Mouse (Mus musculus) heart, embryonic 14.5 days (tissue): ENCODE measurements around the gene Rcbtb2. TPM values are rescaled to one million over a fixed set of nuclear protein-coding genes. Genes with fewer than 3 reads are reported as not detected.

ENCODE experiments used
- ATAC-seq: fragments of 200-750 bp; cut with Nextera tagmentation; 2 replicates; pipeline ENCODE4 v1.8.0; 2017; ENCODE audit warnings: low read depth, moderate TSS enrichment; ENCODE audit not compliant: insufficient number of reproducible peaks, insufficient read depth, low FRiP score
- H3K27ac ChIP-seq, 2 experiments: fragments of 200-500 bp in 1 of 2; fragments of 300-500 bp in 1 of 2; sonication (generic) in 1 of 2; replicated peaks in 1 of 2; 2 replicates each; pipeline ENCODE4 v1.5.1; 2012 to 2014; ENCODE audit warnings: low read depth in 2 of 2, low read length in 2 of 2, control low read depth in 1 of 2, mild to moderate bottlenecking in 1 of 2, mixed read lengths in 1 of 2; ENCODE audit not compliant: control insufficient read depth in 1 of 2, insufficient read depth in 1 of 2
- H3K27me3 ChIP-seq: fragments of 300-500 bp; sonication (generic); 2 replicates; pipeline ENCODE4 v1.6.1; 2014; ENCODE audit warnings: mild to moderate bottlenecking, low read length, control low read depth; ENCODE audit not compliant: control insufficient read depth, insufficient read depth
- H3K36me3 ChIP-seq: fragments of 300-500 bp; sonication (generic); 2 replicates; pipeline ENCODE4 v1.6.1; 2014; ENCODE audit warnings: mild to moderate bottlenecking, control low read depth, low read length, mixed read lengths; ENCODE audit not compliant: control insufficient read depth, insufficient read depth
- H3K4me1 ChIP-seq, 2 experiments: fragments of 200-500 bp in 1 of 2; fragments of 300-500 bp in 1 of 2; sonication (generic) in 1 of 2; 2 replicates each; pipeline ENCODE4 v1.6.1; 2012 to 2014; ENCODE audit warnings: low read length in 2 of 2, control low read depth in 1 of 2, mixed read lengths in 1 of 2; ENCODE audit not compliant: control insufficient read depth in 2 of 2, insufficient read depth in 2 of 2
- H3K4me2 ChIP-seq: fragments of 300-500 bp; sonication (generic); 2 replicates; pipeline ENCODE4 v1.6.1; 2014; ENCODE audit warnings: mild to moderate bottlenecking, low read length
- H3K4me3 ChIP-seq, 2 experiments: fragments of 200-500 bp in 1 of 2; fragments of 300-500 bp in 1 of 2; sonication (generic) in 1 of 2; 2 replicates each; pipeline ENCODE4 v1.5.1; 2012 to 2014; ENCODE audit warnings: low read length in 2 of 2, mild to moderate bottlenecking in 2 of 2, control low read depth in 1 of 2, low read depth in 1 of 2, moderate library complexity in 1 of 2; ENCODE audit not compliant: control insufficient read depth in 1 of 2, insufficient read depth in 1 of 2
- H3K9ac ChIP-seq: fragments of 300-500 bp; sonication (generic); 2 replicates; pipeline ENCODE4 v1.6.1; 2014; ENCODE audit warnings: mild to moderate bottlenecking, low read length
- H3K9me3 ChIP-seq: fragments of 300-500 bp; sonication (generic); 2 replicates; pipeline ENCODE4 v1.6.1; 2016; ENCODE audit warnings: low read length, control low read depth; ENCODE audit not compliant: control insufficient read depth
- WGBS: fragments of 180-500 bp; shearing (Covaris S2); extraction: QIAGEN DNeasy Blood & Tissue Kit; methylation state at CpG from one replicate; pipeline ENCODE4 v1.1.7; 2014; 5-methylcytosine and 5-hydroxymethylcytosine counted together
- polyA plus RNA-seq: library from polyadenylated mRNA; unstranded; fragments of >200 nt; fragmentation: Nextera tagmentation; extraction: Ambion mirVana; gene quantifications from 2 replicates; pipeline ENCODE4 v1.2.1, GENCODE M21; 2014

Rcbtb2 gene
- polyA plus RNA-seq: 66.0 and 70.8 TPM in 2 replicates

GRCm38 (mm10) chr14:73122923-73123278 is at the start of gene Rcbtb2:
TSS of gene Rcbtb2 (plus strand) at chr14:73123037.
- Histone ChIP-seq H3K36me3 (no peaks in the 10 kb centered on the region), H3K9me3 (no peaks in the 10 kb centered on the region), H3K4me3 (no peak within 1 kb of the TSS), H3K9ac (no peak within 1 kb of the TSS), H3K4me1 (peaks cover 0 to 2% of the 10 kb centered on the region in 2 experiments; a peak in 1 of 4 replicates), H3K27me3 (no peaks in the 10 kb centered on the region), H3K4me2 (no peak within 1 kb of the TSS), H3K27ac (0 out of 4 replicates have a peak within 1 kb of the TSS, but pooled peaks of 1 of the 2 experiments have one; percentile 34)
- no peak for ATAC-seq
- WGBS: 60% methylated on average over 4 of the region's 4 CpGs

DNA sequence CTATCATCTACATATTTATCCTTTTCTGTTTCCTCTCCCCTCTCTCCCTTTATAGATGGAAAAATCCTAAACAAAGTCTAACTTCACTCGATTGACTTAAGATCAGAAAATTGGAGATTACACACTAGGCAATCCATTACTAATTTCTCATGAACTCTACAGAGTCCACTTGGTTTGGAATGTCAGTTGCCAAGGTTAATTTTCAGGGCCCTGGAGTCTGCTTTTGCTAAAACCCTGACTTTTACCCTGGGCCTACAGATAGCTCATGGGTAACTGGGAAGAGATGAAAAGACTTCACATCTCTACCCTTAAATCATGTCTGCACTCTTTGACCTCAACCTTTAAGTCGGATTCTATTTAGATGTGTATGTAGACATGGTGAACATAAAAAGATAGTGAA is 39.3 kb upstream of the Rcbtb2 start:
- no peak for ATAC-seq

GRCm38 (mm10) chr14:73086425-73086824 is 36.4 kb upstream of the Rcbtb2 start:
- no peaks in the 10 kb centered on the region for H3K27me3 ChIP-seq
- ATAC-seq: no peak
- H3K9ac ChIP-seq: no peak overlapping the region
- H3K36me3 ChIP-seq: no peaks in the 10 kb centered on the region
- WGBS: 58% methylated on average over 3 of the region's 3 CpGs
- H3K9me3 ChIP-seq: no peaks in the 10 kb centered on the region
- H3K27ac ChIP-seq: no peak overlapping the region
- H3K4me2 ChIP-seq: no peak overlapping the region
- no peaks in the 10 kb centered on the region for H3K4me1 ChIP-seq
- H3K4me3 ChIP-seq: no peak overlapping the region

More for the DNA sequence above, 39.3 kb upstream of the Rcbtb2 start:
- 85% methylated on average over 2 of the region's 2 CpGs for WGBS
- no peaks in the 10 kb centered on the region for H3K27me3 ChIP-seq
- no peak overlapping the region for H3K9ac ChIP-seq
- no peak overlapping the region for H3K4me3 ChIP-seq
- H3K4me1 ChIP-seq: no peaks in the 10 kb centered on the region
- H3K9me3 ChIP-seq: no peaks in the 10 kb centered on the region
- no peaks in the 10 kb centered on the region for H3K36me3 ChIP-seq
- H3K4me2 ChIP-seq: no peak overlapping the region
- H3K27ac ChIP-seq: no peak overlapping the region

DNA sequence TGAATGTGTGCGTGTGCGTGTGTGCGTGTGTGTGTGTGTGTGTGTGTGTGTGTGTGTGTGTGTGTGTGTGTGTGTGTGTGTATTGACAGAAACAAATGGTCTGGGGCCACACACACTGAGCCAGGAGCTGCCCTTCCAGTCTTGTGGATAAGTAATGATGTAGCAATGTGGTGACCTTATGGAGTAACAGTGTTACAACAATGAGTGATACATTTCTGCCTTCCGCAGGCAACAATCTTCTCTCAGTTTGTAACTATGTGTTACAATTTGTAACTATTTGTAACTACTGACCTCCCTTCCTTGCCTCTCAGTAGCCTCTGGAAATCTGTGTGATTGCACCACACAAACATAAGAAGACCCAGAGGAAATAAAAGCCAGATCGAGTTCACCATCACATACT is 35.6 kb upstream of the Rcbtb2 start:
- no peaks in the 10 kb centered on the region for H3K27me3 ChIP-seq
- H3K4me3 ChIP-seq: no peak overlapping the region
- H3K4me1 ChIP-seq: no peaks in the 10 kb centered on the region
- no peak overlapping the region for H3K4me2 ChIP-seq
- 87% methylated on average over 5 of the region's 5 CpGs for WGBS
- H3K36me3 ChIP-seq: no peaks in the 10 kb centered on the region
- H3K9ac ChIP-seq: no peak overlapping the region
- no peak for ATAC-seq
- H3K9me3 ChIP-seq: no peaks in the 10 kb centered on the region
- H3K27ac ChIP-seq: no peak overlapping the region

DNA sequence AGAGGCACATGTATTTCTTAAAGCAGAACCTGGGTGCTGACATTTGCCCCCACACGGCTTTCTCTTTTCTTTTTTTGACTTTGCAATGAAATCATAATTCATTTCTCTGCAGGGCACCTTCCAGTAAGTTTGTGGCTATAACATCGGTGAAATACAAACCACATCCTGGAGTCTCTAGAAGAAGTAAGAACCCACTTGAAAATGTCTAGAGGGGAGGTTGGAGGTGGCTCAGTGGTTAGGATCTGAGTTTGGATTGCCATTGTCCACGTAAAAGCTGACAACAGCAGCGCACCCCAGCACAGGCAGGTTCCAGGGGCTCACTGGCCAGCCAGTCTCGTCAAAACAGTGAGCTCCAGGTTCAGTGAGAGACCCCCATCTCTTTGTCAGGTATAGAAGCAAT is 35.1 kb upstream of the Rcbtb2 start:
- WGBS: 79% methylated on average over 5 of the region's 5 CpGs
- no peak overlapping the region for H3K4me3 ChIP-seq
- H3K9me3 ChIP-seq: no peaks in the 10 kb centered on the region
- H3K27ac ChIP-seq: no peak overlapping the region
- no peaks in the 10 kb centered on the region for H3K36me3 ChIP-seq
- no peaks in the 10 kb centered on the region for H3K4me1 ChIP-seq
- no peaks in the 10 kb centered on the region for H3K27me3 ChIP-seq
- H3K4me2 ChIP-seq: no peak overlapping the region
- H3K9ac ChIP-seq: no peak overlapping the region
- ATAC-seq: no peak

- no peak overlapping the region for H3K9ac ChIP-seq
- H3K36me3 ChIP-seq: no peaks in the 10 kb centered on the region
- H3K9me3 ChIP-seq: no peaks in the 10 kb centered on the region
- no peaks in the 10 kb centered on the region for H3K4me1 ChIP-seq
- H3K27ac ChIP-seq: no peak overlapping the region
- H3K4me2 ChIP-seq: no peak overlapping the region
- no peak for ATAC-seq
- 83% methylated on average over 1 of the region's 1 CpGs for WGBS
- no peaks in the 10 kb centered on the region for H3K27me3 ChIP-seq
- no peak overlapping the region for H3K4me3 ChIP-seq
Observed at GRCm38 (mm10) chr14:73088224-73088623, 34.6 kb upstream of the Rcbtb2 start.

GRCm38 (mm10) chr14:73092871-73093270 is 30.0 kb upstream of the Rcbtb2 start:
- Histone ChIP-seq H3K36me3 (no peaks in the 10 kb centered on the region), H3K4me2 (no peak overlapping the region), H3K4me3 (no peak overlapping the region), H3K27ac (no peak overlapping the region), H3K9me3 (no peaks in the 10 kb centered on the region), H3K9ac (no peak overlapping the region), H3K27me3 (0 out of 2 replicates have a peak, but pooled peaks cover 6% of the 10 kb centered on the region), H3K4me1 (no peaks in the 10 kb centered on the region)
- 73% methylated on average over 3 of the region's 3 CpGs for WGBS
- no peak for ATAC-seq

GRCm38 (mm10) chr14:73094802-73095550 is 27.9 kb upstream of the Rcbtb2 start:
- Histone ChIP-seq H3K4me3 (no peak overlapping the region), H3K27me3 (0 out of 2 replicates have a peak, but pooled peaks cover 10% of the 10 kb centered on the region), H3K36me3 (no peaks in the 10 kb centered on the region), H3K9me3 (no peaks in the 10 kb centered on the region), H3K4me1 (no peaks in the 10 kb centered on the region), H3K27ac (no peak overlapping the region), H3K9ac (no peak overlapping the region), H3K4me2 (no peak overlapping the region)
- no peak for ATAC-seq
- 77% methylated on average over 13 of the region's 13 CpGs for WGBS
